Mouse (Mus musculus) embryonic facial prominence, embryonic 11.5 days (tissue): ENCODE measurements around the gene Nomo1. TPM values are rescaled to one million over a fixed set of nuclear protein-coding genes. Genes with fewer than 3 reads are reported as not detected.

ENCODE experiments used
- ATAC-seq: fragments of 200-750 bp; cut with Nextera tagmentation; replicated peaks from 2 replicates; pipeline ENCODE4 v1.8.0; 2017; ENCODE audit warnings: low read depth; ENCODE audit not compliant: insufficient number of reproducible peaks, low FRiP score, low TSS enrichment
- DNase-seq: peaks from one replicate; pipeline ENCODE4 v3.0.0-alpha.2; 2015; ENCODE audit warnings: low spot score
- H3K27ac ChIP-seq: fragments of 300-500 bp; sonication (generic); replicated peaks from 2 replicates; pipeline ENCODE4 v1.5.1; 2014; ENCODE audit warnings: mild to moderate bottlenecking, low read depth, low read length, control low read depth
- H3K27me3 ChIP-seq: fragments of 300-500 bp; sonication (generic); 2 replicates; pipeline ENCODE4 v1.6.1; 2014; ENCODE audit warnings: mild to moderate bottlenecking, low read length, moderate library complexity, mixed read lengths; ENCODE audit not compliant: control insufficient read depth, insufficient read depth
- H3K36me3 ChIP-seq: fragments of 300-500 bp; sonication (generic); replicated peaks from 2 replicates; pipeline ENCODE4 v1.6.1; 2014; ENCODE audit warnings: low read depth, mild to moderate bottlenecking, low read length, moderate library complexity, mixed read lengths; ENCODE audit not compliant: control insufficient read depth, insufficient read depth
- H3K4me1 ChIP-seq: fragments of 300-500 bp; sonication (generic); 2 replicates; pipeline ENCODE4 v1.6.1; 2014; ENCODE audit warnings: low read length, mixed read lengths; ENCODE audit not compliant: control insufficient read depth, insufficient read depth
- H3K4me2 ChIP-seq: fragments of 300-500 bp; sonication (generic); 2 replicates; pipeline ENCODE4 v1.6.1; 2014; ENCODE audit warnings: low read depth, mild to moderate bottlenecking, control low read depth, low read length, moderate library complexity
- H3K4me3 ChIP-seq: fragments of 300-500 bp; sonication (generic); 2 replicates; pipeline ENCODE4 v1.5.1; 2014; ENCODE audit warnings: low read depth, low read length, control low read depth
- H3K9ac ChIP-seq: fragments of 300-500 bp; sonication (generic); replicated peaks from 2 replicates; pipeline ENCODE4 v1.6.1; 2014; ENCODE audit warnings: mild to moderate bottlenecking, control low read depth, low read length
- H3K9me3 ChIP-seq: fragments of 300-500 bp; sonication (generic); replicated peaks from 2 replicates; pipeline ENCODE4 v1.6.1; 2016; ENCODE audit warnings: mild to moderate bottlenecking, low read length, inconsistent platforms, mixed read lengths; ENCODE audit not compliant: control insufficient read depth
- WGBS: fragments of 180-500 bp; shearing (Covaris S2); extraction: QIAGEN DNeasy Blood & Tissue Kit; methylation state at CpG from one replicate; pipeline ENCODE4 v1.1.7; 2014; 5-methylcytosine and 5-hydroxymethylcytosine counted together
- polyA plus RNA-seq: library from polyadenylated mRNA; unstranded; fragments of >200 nt; fragmentation: Nextera tagmentation; extraction: Ambion mirVana; gene quantifications from 2 replicates; pipeline ENCODE4 v1.2.1, GENCODE M21; 2014

Gene Nomo1
- polyA plus RNA-seq, 1 experiment from 2014 or later: 11.3 TPM

DNA sequence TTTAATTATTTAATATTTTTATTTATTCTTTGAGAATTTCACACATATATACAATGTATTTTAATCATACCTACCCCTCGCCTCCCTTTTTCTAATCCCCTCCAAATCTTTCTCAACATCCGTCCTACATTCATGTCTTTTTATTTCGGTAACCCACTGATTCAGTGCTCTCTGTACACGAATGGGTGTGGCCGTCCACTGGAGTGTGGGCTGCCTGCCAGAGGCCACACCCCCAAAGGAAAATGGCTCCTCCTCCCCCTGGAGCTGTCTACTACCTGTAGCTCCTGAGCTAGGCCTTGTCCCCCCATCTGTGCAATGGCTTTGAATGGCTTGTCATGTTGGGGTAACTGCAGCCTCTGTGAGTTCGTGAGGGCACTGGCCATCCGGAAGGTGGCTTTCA is 43.3 kb downstream of the Nomo1 start:
- Histone ChIP-seq H3K4me1 (no peaks in the 10 kb centered on the region), H3K4me2 (no peak overlapping the region), H3K4me3 (no peak overlapping the region), H3K27ac (no peak overlapping the region), H3K9ac (no peak overlapping the region), H3K27me3 (no peaks in the 10 kb centered on the region), H3K9me3 (no peaks in the 10 kb centered on the region), H3K36me3 (peaks cover 10% of the 10 kb centered on the region; the same call in 1 of the 2 replicates)
- 87% methylated on average over 7 of the region's 7 CpGs for WGBS
- DNase-seq (no peak), ATAC-seq (no peak)

GRCm38 (mm10) chr7:46077675-46078074 is 44.2 kb downstream of the Nomo1 start:
- no peak overlapping the region for H3K9ac ChIP-seq
- H3K27ac ChIP-seq: no peak overlapping the region
- WGBS: 90% methylated on average over 12 of the region's 12 CpGs
- no peak overlapping the region for H3K4me2 ChIP-seq
- no peaks in the 10 kb centered on the region for H3K27me3 ChIP-seq
- no peak for ATAC-seq
- H3K36me3 ChIP-seq: peaks cover 7% of the 10 kb centered on the region; the same call in 1 of the 2 replicates
- H3K4me3 ChIP-seq: no peak overlapping the region
- H3K9me3 ChIP-seq: no peaks in the 10 kb centered on the region
- H3K4me1 ChIP-seq: no peaks in the 10 kb centered on the region
- no peak for DNase-seq

DNA sequence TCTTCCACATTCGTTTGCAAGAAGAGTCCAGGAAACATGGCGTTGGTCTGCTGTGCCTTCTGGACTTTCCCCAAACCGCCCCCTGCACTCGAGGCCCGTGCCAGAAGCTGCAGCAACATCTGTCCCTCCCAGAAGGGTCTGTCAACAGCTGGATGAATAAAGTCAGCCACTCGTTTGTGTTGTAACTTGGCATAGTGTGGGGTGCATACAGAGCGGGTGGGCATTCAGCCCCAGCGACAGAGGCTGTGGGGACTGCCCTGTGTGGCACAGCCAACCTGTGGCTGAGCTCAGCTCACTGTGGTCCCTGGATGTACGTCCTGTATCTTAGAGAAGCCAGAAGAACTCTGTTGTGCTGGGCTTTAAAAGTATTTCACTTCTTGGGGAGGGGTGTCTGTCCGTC is 50.5 kb downstream of the Nomo1 start:
- DNase-seq: no peak
- WGBS: 90% methylated on average over 10 of the region's 10 CpGs
- Histone ChIP-seq H3K27ac (no peak overlapping the region), H3K9ac (no peak overlapping the region), H3K27me3 (no peaks in the 10 kb centered on the region), H3K36me3 (peaks cover 6% of the 10 kb centered on the region), H3K4me3 (no peak overlapping the region), H3K4me1 (no peaks in the 10 kb centered on the region), H3K4me2 (no peak overlapping the region), H3K9me3 (no peaks in the 10 kb centered on the region)
- no peak for ATAC-seq

GRCm38 (mm10) chr7:46084839-46085513 is 51.5 kb downstream of the Nomo1 start:
- 0 out of 2 replicates have a peak, but pooled peaks have one; percentile 30 for ATAC-seq
- H3K36me3 ChIP-seq: peaks cover 4% of the 10 kb centered on the region
- 77% methylated on average over 16 of the region's 16 CpGs for WGBS

GRCm38 (mm10) chr7:46086378-46086777 is 52.9 kb downstream of the Nomo1 start:
- ATAC-seq: no peak
- Histone ChIP-seq H3K4me3 (no peak overlapping the region), H3K27me3 (no peaks in the 10 kb centered on the region), H3K36me3 (peaks cover 4% of the 10 kb centered on the region), H3K4me2 (no peak overlapping the region), H3K9me3 (no peaks in the 10 kb centered on the region), H3K4me1 (no peaks in the 10 kb centered on the region), H3K27ac (no peak overlapping the region), H3K9ac (no peak overlapping the region)
- DNase-seq: no peak
- WGBS: 88% methylated on average over 6 of the region's 6 CpGs

More at GRCm38 (mm10) chr7:46084839-46085513, 51.5 kb downstream of the Nomo1 start:
- no peak overlapping the region for H3K4me3 ChIP-seq
- H3K4me1 ChIP-seq: no peaks in the 10 kb centered on the region
- H3K27me3 ChIP-seq: no peaks in the 10 kb centered on the region
- H3K9ac ChIP-seq: no peak overlapping the region
- H3K9me3 ChIP-seq: no peaks in the 10 kb centered on the region
- no peak for DNase-seq
- H3K27ac ChIP-seq: no peak overlapping the region
- no peak overlapping the region for H3K4me2 ChIP-seq

DNA sequence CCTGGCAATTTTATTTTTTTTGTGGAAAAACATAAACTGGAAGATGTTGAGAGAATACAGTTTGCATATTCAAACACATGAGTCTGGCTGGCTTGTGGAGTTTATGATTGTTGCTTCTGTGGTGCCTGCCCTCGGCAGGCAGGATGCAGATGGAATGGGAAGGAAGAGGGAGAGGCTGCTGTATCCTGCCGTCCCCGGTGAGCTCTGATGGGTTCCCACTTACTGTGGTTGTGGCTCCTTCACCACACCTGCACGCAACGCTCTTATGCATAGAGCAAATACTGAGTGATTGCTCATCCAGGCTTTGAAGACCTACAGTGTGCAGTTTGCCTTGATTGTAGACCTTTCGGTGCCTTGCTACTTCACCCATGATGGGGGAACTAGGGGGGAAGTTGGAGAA is 54.7 kb downstream of the Nomo1 start:
- no peaks in the 10 kb centered on the region for H3K4me1 ChIP-seq
- H3K9ac ChIP-seq: no peak overlapping the region
- no peaks in the 10 kb centered on the region for H3K9me3 ChIP-seq
- H3K27ac ChIP-seq: no peak overlapping the region
- H3K4me2 ChIP-seq: no peak overlapping the region
- no peaks in the 10 kb centered on the region for H3K27me3 ChIP-seq
- peaks cover 4% of the 10 kb centered on the region for H3K36me3 ChIP-seq
- H3K4me3 ChIP-seq: no peak overlapping the region
- 88% methylated on average over 6 of the region's 6 CpGs for WGBS
- no peak for DNase-seq
- no peak for ATAC-seq

GRCm38 (mm10) chr7:46092803-46093202 is 59.3 kb downstream of the Nomo1 start:
- no peak overlapping the region for H3K4me2 ChIP-seq
- no peaks in the 10 kb centered on the region for H3K9me3 ChIP-seq
- H3K4me1 ChIP-seq: no peaks in the 10 kb centered on the region
- ATAC-seq: no peak
- no peak overlapping the region for H3K9ac ChIP-seq
- no peaks in the 10 kb centered on the region; the same call in 1 of the 2 replicates for H3K27me3 ChIP-seq
- no peaks in the 10 kb centered on the region for H3K36me3 ChIP-seq
- H3K27ac ChIP-seq: no peak overlapping the region
- DNase-seq: no peak
- H3K4me3 ChIP-seq: no peak overlapping the region
- WGBS: 37% methylated on average over 8 of the region's 8 CpGs

GRCm38 (mm10) chr7:46096136-46096535 is 62.6 kb downstream of the Nomo1 start:
- H3K27ac ChIP-seq: no peak overlapping the region
- WGBS: 5% methylated on average over 4 of the region's 4 CpGs
- H3K4me1 ChIP-seq: no peaks in the 10 kb centered on the region; the same call in 1 of the 2 replicates
- DNase-seq: peak; percentile 81
- no peak for ATAC-seq
- H3K27me3 ChIP-seq: peaks cover 9% of the 10 kb centered on the region
- no peak overlapping the region for H3K9ac ChIP-seq
- no peaks in the 10 kb centered on the region for H3K36me3 ChIP-seq
- H3K4me2 ChIP-seq: no peak overlapping the region
- no peak overlapping the region for H3K4me3 ChIP-seq
- H3K9me3 ChIP-seq: no peaks in the 10 kb centered on the region
